Mouse (Mus musculus): ENCODE data around the gene Parp6. TPM values are rescaled to one million over a fixed set of nuclear protein-coding genes. Genes with fewer than 3 reads are reported as not detected.

Parp6 gene
- polyA plus RNA-seq, 1 experiment = 12.1 TPM

GRCm38 (mm10) chr9:59588710-59589671 lies 28.1 kb upstream of the Parp6 start:
- WGBS = 43% methylated on average over 12 of the region's 12 CpGs
- no peaks in the 10 kb centered on the region for H3K27me3 ChIP-seq (ENCODE audit: control insufficient read depth, insufficient read depth, low read length)
- TF ChIP-seq CTCF (IDR thresholded peaks at IDR 0.05; ENCODE audit: extremely low read depth, insufficient read length, insufficient replicate concordance, low read depth, low read length) (no peak), POLR2A (IDR thresholded peaks at IDR 0.05; ENCODE audit: low read depth, low read length) (no peak)
- H3K4me3 ChIP-seq (ENCODE audit: low read depth, low read length) = no peak overlapping the region
- no peaks in the 10 kb centered on the region for H3K4me1 ChIP-seq (ENCODE audit: control insufficient read depth, insufficient read depth, insufficient read length, low read length)
- H3K36me3 ChIP-seq (ENCODE audit: control insufficient read depth, insufficient read depth, low read length) = no peaks in the 10 kb centered on the region
- H3K27ac ChIP-seq (ENCODE audit: insufficient read depth, low read depth, low read length) = no peak overlapping the region

- no peak for TF ChIP-seq CTCF (IDR thresholded peaks at IDR 0.05; ENCODE audit: extremely low read depth, insufficient read length, insufficient replicate concordance, low read depth, low read length)
- no peak for TF ChIP-seq POLR2A (IDR thresholded peaks at IDR 0.05; ENCODE audit: low read depth, low read length)
- Histone ChIP-seq H3K27me3 (ENCODE audit: control insufficient read depth, insufficient read depth, low read length) (no peaks in the 10 kb centered on the region), H3K27ac (ENCODE audit: insufficient read depth, low read depth, low read length) (no peak overlapping the region), H3K4me3 (ENCODE audit: low read depth, low read length) (no peak overlapping the region), H3K36me3 (ENCODE audit: control insufficient read depth, insufficient read depth, low read length) (no peaks in the 10 kb centered on the region), H3K4me1 (ENCODE audit: control insufficient read depth, insufficient read depth, insufficient read length, low read length) (no peaks in the 10 kb centered on the region)
- 78% methylated on average over 10 of the region's 10 CpGs for WGBS
Measured at GRCm38 (mm10) chr9:59589703-59590439, 27.2 kb upstream of the Parp6 start.

- WGBS = 65% methylated on average over 8 of the region's 8 CpGs
- TF ChIP-seq CTCF (IDR thresholded peaks at IDR 0.05; ENCODE audit: extremely low read depth, insufficient read length, insufficient replicate concordance, low read depth, low read length) = no peak
- TF ChIP-seq POLR2A (IDR thresholded peaks at IDR 0.05; ENCODE audit: low read depth, low read length) = no peak
- H3K27ac ChIP-seq (ENCODE audit: insufficient read depth, low read depth, low read length) = no peak overlapping the region
- peaks cover 9% of the 10 kb centered on the region for H3K4me1 ChIP-seq (ENCODE audit: control insufficient read depth, insufficient read depth, insufficient read length, low read length)
- H3K36me3 ChIP-seq (ENCODE audit: control insufficient read depth, insufficient read depth, low read length) = no peaks in the 10 kb centered on the region
- no peaks in the 10 kb centered on the region for H3K27me3 ChIP-seq (ENCODE audit: control insufficient read depth, insufficient read depth, low read length)
- H3K4me3 ChIP-seq (ENCODE audit: low read depth, low read length) = no peak overlapping the region
Measured at GRCm38 (mm10) chr9:59601661-59602060, 15.4 kb upstream of the Parp6 start.

- Histone ChIP-seq H3K36me3 (ENCODE audit: control insufficient read depth, insufficient read depth, low read length) (no peaks in the 10 kb centered on the region), H3K4me1 (ENCODE audit: control insufficient read depth, insufficient read depth, insufficient read length, low read length) (peaks cover 14% of the 10 kb centered on the region), H3K27ac (ENCODE audit: insufficient read depth, low read depth, low read length) (no peak overlapping the region), H3K4me3 (ENCODE audit: low read depth, low read length) (no peak overlapping the region), H3K27me3 (ENCODE audit: control insufficient read depth, insufficient read depth, low read length) (no peaks in the 10 kb centered on the region)
- TF ChIP-seq POLR2A (IDR thresholded peaks at IDR 0.05; ENCODE audit: low read depth, low read length) = no peak
- TF ChIP-seq CTCF (IDR thresholded peaks at IDR 0.05; ENCODE audit: extremely low read depth, insufficient read length, insufficient replicate concordance, low read depth, low read length) = no peak
- 61% methylated on average over 6 of the region's 6 CpGs for WGBS
Measured at GRCm38 (mm10) chr9:59605967-59606366, 11.1 kb upstream of the Parp6 start.

- TF ChIP-seq CTCF (IDR thresholded peaks at IDR 0.05; ENCODE audit: extremely low read depth, insufficient read length, insufficient replicate concordance, low read depth, low read length) = no peak
- TF ChIP-seq POLR2A (IDR thresholded peaks at IDR 0.05; ENCODE audit: low read depth, low read length) = no peak
- H3K36me3 ChIP-seq (ENCODE audit: control insufficient read depth, insufficient read depth, low read length) = no peaks in the 10 kb centered on the region
Measured at GRCm38 (mm10) chr9:59610950-59611349, 6.1 kb upstream of the Parp6 start.

GRCm38 (mm10) chr9:59615797-59616196 lies 1.3 kb upstream of the Parp6 start:
- WGBS = 91% methylated on average over 2 of the region's 2 CpGs
- no peaks in the 10 kb centered on the region for H3K27me3 ChIP-seq (ENCODE audit: control insufficient read depth, insufficient read depth, low read length)
- no peak overlapping the region for H3K4me3 ChIP-seq (ENCODE audit: low read depth, low read length)
- no peak for TF ChIP-seq CTCF (IDR thresholded peaks at IDR 0.05; ENCODE audit: extremely low read depth, insufficient read length, insufficient replicate concordance, low read depth, low read length)
- TF ChIP-seq POLR2A (IDR thresholded peaks at IDR 0.05; ENCODE audit: low read depth, low read length) = no peak
- no peak overlapping the region for H3K27ac ChIP-seq (ENCODE audit: insufficient read depth, low read depth, low read length)
- H3K4me1 ChIP-seq (ENCODE audit: control insufficient read depth, insufficient read depth, insufficient read length, low read length) = peaks cover 1% of the 10 kb centered on the region; the same call in 1 of the 2 replicates
- H3K36me3 ChIP-seq (ENCODE audit: control insufficient read depth, insufficient read depth, low read length) = no peaks in the 10 kb centered on the region

More at GRCm38 (mm10) chr9:59610950-59611349, 6.1 kb upstream of the Parp6 start:
- no peak overlapping the region for H3K27ac ChIP-seq (ENCODE audit: insufficient read depth, low read depth, low read length)
- 47% methylated on average over 2 of the region's 2 CpGs for WGBS
- peaks cover 5% of the 10 kb centered on the region; the same call in 1 of the 2 replicates for H3K4me1 ChIP-seq (ENCODE audit: control insufficient read depth, insufficient read depth, insufficient read length, low read length)
- H3K27me3 ChIP-seq (ENCODE audit: control insufficient read depth, insufficient read depth, low read length) = no peaks in the 10 kb centered on the region
- H3K4me3 ChIP-seq (ENCODE audit: low read depth, low read length) = no peak overlapping the region

All from small intestine, adult 2 months (tissue).